Mouse (Mus musculus): ENCODE data around the gene Gbp2b.
A peak's percentile ranks its signal among the peaks of the same experiment; 100 is the strongest.

The Gbp2b gene

GRCm38 (mm10) chr3:142594547-142594946, at the start of gene Gbp2b:
TSS of gene Gbp2b (plus strand) at chr3:142594847.
- DNase-seq, result no peak

GRCm38 (mm10) chr3:142546690-142547089, 48.0 kb upstream of the Gbp2b start:
- DNase-seq, result no peak

GRCm38 (mm10) chr3:142550052-142550676, 44.5 kb upstream of the Gbp2b start:
- no peak for DNase-seq

GRCm38 (mm10) chr3:142554601-142555000, 40.0 kb upstream of the Gbp2b start:
- no peak for DNase-seq

- DNase-seq, result no peak
Measured at GRCm38 (mm10) chr3:142555623-142556022, 39.0 kb upstream of the Gbp2b start.

GRCm38 (mm10) chr3:142559632-142560228, 34.9 kb upstream of the Gbp2b start, which contains the start of gene Gbp3:
TSS of gene Gbp3 (plus strand) at chr3:142560026.
- no peak for DNase-seq

- DNase-seq, result peak; percentile 76
Measured at GRCm38 (mm10) chr3:142560296-142560948, 34.2 kb upstream of the Gbp2b start.

GRCm38 (mm10) chr3:142561045-142561646, 33.5 kb upstream of the Gbp2b start:
- DNase-seq, result no peak

GRCm38 (mm10) chr3:142561666-142562065, 33.0 kb upstream of the Gbp2b start:
- no peak for DNase-seq

- peak; percentile 33 for DNase-seq
Measured at GRCm38 (mm10) chr3:142567490-142567889, 27.2 kb upstream of the Gbp2b start.

GRCm38 (mm10) chr3:142570738-142571137, 23.9 kb upstream of the Gbp2b start:
- DNase-seq, result no peak

GRCm38 (mm10) chr3:142577108-142577507, 17.5 kb upstream of the Gbp2b start:
- DNase-seq, result no peak

GRCm38 (mm10) chr3:142578342-142578741, 16.3 kb upstream of the Gbp2b start:
- no peak for DNase-seq

GRCm38 (mm10) chr3:142583067-142583466, 11.6 kb upstream of the Gbp2b start:
- no peak for DNase-seq

GRCm38 (mm10) chr3:142587386-142587785, 7.3 kb upstream of the Gbp2b start:
- no peak for DNase-seq

GRCm38 (mm10) chr3:142588888-142589287, 5.8 kb upstream of the Gbp2b start:
- no peak for DNase-seq

- DNase-seq, result no peak
Measured at GRCm38 (mm10) chr3:142590431-142591067, 4.1 kb upstream of the Gbp2b start.

GRCm38 (mm10) chr3:142597923-142598322, 3.3 kb downstream of the Gbp2b start:
- no peak for DNase-seq

GRCm38 (mm10) chr3:142601675-142602074, 7.0 kb downstream of the Gbp2b start:
- DNase-seq, result no peak

- DNase-seq, result no peak
Measured at GRCm38 (mm10) chr3:142618658-142619057, 24.0 kb downstream of the Gbp2b start.

- DNase-seq, result no peak
Measured at GRCm38 (mm10) chr3:142619606-142620005, 25.0 kb downstream of the Gbp2b start.

GRCm38 (mm10) chr3:142620111-142620955, 25.7 kb downstream of the Gbp2b start, which contains the start of gene Gbp2:
TSS of gene Gbp2 (plus strand) at chr3:142620602.
- DNase-seq, result no peak
